Mouse (Mus musculus): ENCODE measurements around the gene Sltm. TPM values are rescaled to one million over a fixed set of nuclear protein-coding genes. Genes with fewer than 3 reads are reported as not detected.
"Not testable (repeated sequence)": the region's sequence is repeated elsewhere in the genome, so short reads cannot be mapped to it uniquely, and the experiment has no call there.

Sltm gene
- total and polyA plus RNA-seq, 2 experiments from 2014 or later: 43.9 to 51.1 TPM

DNA sequence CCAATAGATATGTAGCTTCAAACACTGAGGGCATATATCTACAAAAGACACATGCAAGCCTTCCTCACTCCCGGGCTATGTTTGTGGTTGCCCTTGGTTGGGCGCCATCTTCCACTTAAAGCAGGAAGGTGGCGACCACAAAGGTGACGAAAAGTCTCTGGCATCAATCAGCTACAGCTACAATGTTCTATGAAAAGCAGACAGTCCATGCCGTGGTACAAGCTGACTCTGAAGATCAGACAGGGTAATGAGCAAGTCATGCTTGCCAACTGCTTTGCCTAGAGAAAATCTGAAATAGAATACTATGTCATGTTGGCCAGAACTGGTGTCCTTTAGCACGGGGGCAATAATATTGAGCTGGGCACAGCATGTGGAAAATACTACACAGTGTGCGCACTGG, 18.2 kb upstream of the Sltm start:
- ATAC-seq (no peak), DNase-seq (no peak)
- Histone ChIP-seq H3K4me3 (ENCODE audit: low read depth, low read length) (no peak overlapping the region), H3K9me3 (ENCODE audit: low read length) (no peaks in the 10 kb centered on the region), H3K9ac (no peak overlapping the region), H3K4me1 (ENCODE audit: insufficient read depth) (no peaks in the 10 kb centered on the region), H3K27ac (ENCODE audit: low read depth, low read length) (no peak overlapping the region), H3K27me3 (ENCODE audit: insufficient read depth, low read length) (no peaks in the 10 kb centered on the region), H3K4me2 (ENCODE audit: low read depth) (no peak overlapping the region), H3K36me3 (ENCODE audit: insufficient read depth) (no peaks in the 10 kb centered on the region)
- WGBS: 91% methylated on average over 7 of the region's 7 CpGs
- no peak for TF ChIP-seq CTCF (IDR thresholded peaks at IDR 0.05; ENCODE audit: low read depth)

DNA sequence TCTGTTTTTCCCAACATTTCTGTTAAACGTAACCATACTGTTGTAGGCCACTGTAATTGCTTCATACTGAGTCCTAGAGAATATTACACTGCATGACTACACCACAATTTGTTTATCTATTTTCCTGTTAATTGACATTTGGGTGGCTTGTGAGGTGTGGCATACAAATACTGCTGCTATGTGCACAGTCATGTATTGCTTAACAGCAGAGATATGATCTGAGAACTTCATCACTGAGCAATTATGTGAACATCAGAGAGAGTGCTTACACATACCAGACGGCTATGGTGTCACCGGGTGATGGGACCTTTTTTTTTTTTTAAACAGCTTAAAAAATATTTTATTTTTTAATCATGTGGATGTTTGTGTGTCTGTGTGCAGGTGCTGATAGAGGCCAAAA, 9.2 kb upstream of the Sltm start:
- 89% methylated on average over 3 of the region's 3 CpGs for WGBS
- Histone ChIP-seq H3K4me3 (ENCODE audit: low read depth, low read length) (no peak overlapping the region), H3K4me1 (ENCODE audit: insufficient read depth) (no peaks in the 10 kb centered on the region), H3K4me2 (ENCODE audit: low read depth) (no peak overlapping the region), H3K36me3 (ENCODE audit: insufficient read depth) (no peaks in the 10 kb centered on the region), H3K9ac (no peak overlapping the region), H3K27me3 (ENCODE audit: insufficient read depth, low read length) (no peaks in the 10 kb centered on the region), H3K9me3 (ENCODE audit: low read length) (no peaks in the 10 kb centered on the region), H3K27ac (ENCODE audit: low read depth, low read length) (no peak overlapping the region)
- ATAC-seq (no peak), DNase-seq (no peak)
- no peak for TF ChIP-seq CTCF (IDR thresholded peaks at IDR 0.05; ENCODE audit: low read depth)

DNA sequence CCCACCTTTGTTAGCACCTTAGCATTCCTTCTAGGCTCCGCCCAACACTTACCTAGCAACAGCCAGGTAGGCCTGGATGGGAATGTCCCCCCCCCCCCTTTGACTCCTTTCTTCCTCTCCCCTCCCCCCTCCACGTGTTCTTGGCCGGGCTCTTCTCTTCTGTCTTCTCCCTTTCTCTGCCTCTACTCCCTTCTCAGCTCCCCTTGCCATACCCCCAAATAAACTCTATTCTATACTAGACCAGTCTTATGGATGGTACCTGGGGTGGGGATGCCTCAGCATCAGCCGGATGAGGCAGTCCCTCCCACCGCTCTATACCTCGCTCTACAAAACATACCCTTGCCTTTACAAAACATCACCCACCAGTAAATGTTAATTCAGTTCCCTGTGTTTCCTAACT, 970 bp upstream of the Sltm start:
- H3K36me3 ChIP-seq (ENCODE audit: insufficient read depth): no peaks in the 10 kb centered on the region
- TF ChIP-seq CTCF (IDR thresholded peaks at IDR 0.05; ENCODE audit: low read depth): no peak
- H3K9me3 ChIP-seq (ENCODE audit: low read length): no peaks in the 10 kb centered on the region
- H3K4me3 ChIP-seq (ENCODE audit: low read depth, low read length): peak overlapping the region; percentile 96
- ATAC-seq: no peak
- H3K9ac ChIP-seq: peak overlapping the region; percentile 96; the same call in 1 of the 2 replicates
- peaks cover 10% of the 10 kb centered on the region; the same call in 1 of the 2 replicates for H3K4me1 ChIP-seq (ENCODE audit: insufficient read depth)
- H3K27ac ChIP-seq (ENCODE audit: low read depth, low read length): no peak overlapping the region
- WGBS: 7% methylated on average over 6 of the region's 6 CpGs
- H3K4me2 ChIP-seq (ENCODE audit: low read depth): peak overlapping the region; percentile 78
- no peak for DNase-seq
- H3K27me3 ChIP-seq (ENCODE audit: insufficient read depth, low read length): no peaks in the 10 kb centered on the region

DNA sequence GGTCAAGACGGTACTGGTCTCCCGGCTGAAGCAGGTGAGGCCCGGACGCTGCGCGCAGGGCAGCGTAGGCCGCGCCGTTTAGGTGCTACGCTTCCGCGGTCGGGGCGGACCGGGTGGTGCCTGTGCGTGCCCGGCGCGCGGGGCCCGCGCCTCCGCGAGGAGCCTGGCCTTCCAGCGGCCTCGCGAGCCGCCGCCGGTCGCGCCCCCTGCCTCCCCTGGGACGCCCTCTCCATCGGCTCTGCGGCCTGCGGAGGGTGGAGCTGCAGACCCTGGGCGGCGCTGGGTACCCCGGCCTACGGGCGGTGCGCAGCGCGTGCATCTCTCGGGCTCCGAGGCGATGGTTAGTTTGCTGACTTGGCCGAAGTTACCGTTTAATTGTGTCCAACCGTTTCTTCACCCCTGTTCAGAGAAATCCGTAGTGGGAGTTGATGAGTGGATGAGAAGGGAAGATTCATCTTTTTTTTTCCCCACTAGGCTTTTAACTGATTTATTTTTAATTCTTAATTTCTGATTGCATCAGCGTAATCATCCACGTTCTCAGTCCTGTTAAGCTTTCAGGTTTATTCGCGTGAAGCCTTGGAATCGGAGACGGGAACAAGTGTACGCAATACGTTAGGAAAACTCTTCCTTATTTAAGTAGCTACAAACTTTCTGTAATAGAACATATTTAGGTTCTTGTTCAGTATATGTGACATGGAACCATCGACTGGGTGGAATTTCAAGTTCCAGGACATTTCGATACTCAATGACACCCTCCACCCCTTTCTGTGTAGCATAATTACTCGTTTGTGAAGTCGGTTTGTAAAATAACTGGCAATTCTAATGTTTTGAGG, 710 bp downstream of the Sltm start:
- Histone ChIP-seq H3K27ac (ENCODE audit: low read depth, low read length) (peak overlapping the region; percentile 99), H3K4me1 (ENCODE audit: insufficient read depth) (peaks cover 10% of the 10 kb centered on the region; the same call in 1 of the 2 replicates), H3K27me3 (ENCODE audit: insufficient read depth, low read length) (no peaks in the 10 kb centered on the region), H3K4me3 (ENCODE audit: low read depth, low read length) (peak overlapping the region; percentile 96), H3K9ac (peak overlapping the region; percentile 96), H3K4me2 (ENCODE audit: low read depth) (peak overlapping the region; percentile 78), H3K36me3 (ENCODE audit: insufficient read depth) (peaks cover 4% of the 10 kb centered on the region), H3K9me3 (ENCODE audit: low read length) (no peaks in the 10 kb centered on the region)
- DNase-seq (no peak), ATAC-seq (peak; percentile 64)
- 2% methylated on average over 61 of the region's 64 CpGs for WGBS
- TF ChIP-seq CTCF (IDR thresholded peaks at IDR 0.05; ENCODE audit: low read depth): peak; percentile 8; the same call in 1 of the 2 replicates

DNA sequence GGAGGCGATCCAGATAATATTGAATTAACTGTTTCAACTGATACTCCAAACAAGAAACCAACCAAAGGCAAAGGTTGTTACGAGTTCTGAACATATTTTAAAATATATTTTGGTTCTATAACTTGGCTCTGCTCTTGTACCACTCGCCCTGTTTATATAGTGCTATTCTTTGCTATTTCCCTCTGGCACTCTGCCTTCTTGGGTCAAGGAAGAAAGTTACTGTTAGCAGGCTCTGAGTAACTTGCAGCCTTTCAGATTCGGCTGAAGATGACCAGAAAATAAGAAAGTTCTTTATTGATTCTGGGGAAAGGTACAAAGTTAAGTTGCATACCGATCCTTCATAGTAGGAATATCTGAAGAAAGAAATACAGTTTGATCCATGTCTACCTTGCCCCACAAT, 1.4 kb downstream of the Sltm start:
- ATAC-seq (no peak), DNase-seq (no peak)
- H3K4me1 ChIP-seq (ENCODE audit: insufficient read depth): peaks cover 10% of the 10 kb centered on the region; the same call in 1 of the 2 replicates
- TF ChIP-seq CTCF (IDR thresholded peaks at IDR 0.05; ENCODE audit: low read depth): no peak
- no peak overlapping the region for H3K27ac ChIP-seq (ENCODE audit: low read depth, low read length)
- peaks cover 5% of the 10 kb centered on the region for H3K36me3 ChIP-seq (ENCODE audit: insufficient read depth)
- H3K4me2 ChIP-seq (ENCODE audit: low read depth): peak overlapping the region; percentile 78
- H3K9ac ChIP-seq: no peak overlapping the region
- H3K4me3 ChIP-seq (ENCODE audit: low read depth, low read length): peak overlapping the region; percentile 96; the same call in 1 of the 2 replicates
- WGBS: 54% methylated on average over 5 of the region's 5 CpGs
- no peaks in the 10 kb centered on the region for H3K9me3 ChIP-seq (ENCODE audit: low read length)
- no peaks in the 10 kb centered on the region for H3K27me3 ChIP-seq (ENCODE audit: insufficient read depth, low read length)

DNA sequence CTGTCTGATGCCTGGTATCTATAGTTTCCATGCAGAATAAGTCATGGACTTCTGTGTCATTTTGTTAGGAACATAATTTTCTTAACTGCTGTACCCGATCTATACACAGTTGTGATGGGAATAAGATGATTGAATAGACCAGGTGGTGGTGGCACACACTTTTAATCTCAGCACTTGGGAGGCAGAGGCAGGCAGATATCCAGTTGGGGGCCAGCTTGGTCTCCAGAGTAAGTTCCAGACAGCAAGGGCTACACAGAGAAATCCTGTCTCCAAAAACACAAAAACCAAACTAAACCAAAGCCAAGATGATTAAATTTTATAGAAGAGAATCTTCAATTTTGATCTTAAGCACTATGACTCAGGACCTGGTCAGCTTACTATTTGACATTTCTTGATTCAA, 2.3 kb downstream of the Sltm start:
- no peak overlapping the region for H3K27ac ChIP-seq (ENCODE audit: low read depth, low read length)
- no peak overlapping the region for H3K4me2 ChIP-seq (ENCODE audit: low read depth)
- peaks cover 5% of the 10 kb centered on the region for H3K36me3 ChIP-seq (ENCODE audit: insufficient read depth)
- WGBS: 78% methylated on average over 1 of the region's 1 CpGs
- no peaks in the 10 kb centered on the region for H3K27me3 ChIP-seq (ENCODE audit: insufficient read depth, low read length)
- no peak for ATAC-seq
- no peak for TF ChIP-seq CTCF (IDR thresholded peaks at IDR 0.05; ENCODE audit: low read depth)
- H3K4me3 ChIP-seq (ENCODE audit: low read depth, low read length): no peak overlapping the region
- H3K9me3 ChIP-seq (ENCODE audit: low read length): no peaks in the 10 kb centered on the region
- H3K4me1 ChIP-seq (ENCODE audit: insufficient read depth): peaks cover 10% of the 10 kb centered on the region; the same call in 1 of the 2 replicates
- no peak for DNase-seq
- no peak overlapping the region for H3K9ac ChIP-seq

DNA sequence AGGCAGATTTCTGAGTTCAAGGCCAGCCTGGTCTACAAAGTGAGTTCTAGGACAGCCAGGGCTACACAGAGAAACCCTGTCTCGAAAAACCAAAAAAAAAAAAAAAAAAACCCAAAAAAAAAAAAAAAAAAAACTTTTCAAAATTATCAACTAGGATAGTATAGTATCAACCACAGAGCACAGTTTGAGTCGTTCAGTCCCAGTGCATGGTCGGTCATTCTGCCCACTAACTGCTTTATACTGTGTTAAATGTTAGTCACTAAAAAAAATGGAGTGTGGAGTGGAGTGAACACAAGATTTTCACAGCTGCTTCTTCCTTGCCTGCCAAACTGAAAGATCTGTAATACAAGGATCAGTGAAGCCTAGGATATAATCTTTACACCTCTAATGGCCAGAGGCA, 4.0 kb downstream of the Sltm start:
- not testable (repeated sequence) for H3K27ac ChIP-seq (ENCODE audit: low read depth, low read length); H3K4me3 ChIP-seq (ENCODE audit: low read depth, low read length); H3K9ac ChIP-seq; H3K4me1 ChIP-seq (ENCODE audit: insufficient read depth); H3K27me3 ChIP-seq (ENCODE audit: insufficient read depth, low read length); H3K9me3 ChIP-seq (ENCODE audit: low read length); H3K36me3 ChIP-seq (ENCODE audit: insufficient read depth); DNase-seq; H3K4me2 ChIP-seq (ENCODE audit: low read depth); ATAC-seq
- WGBS: 75% methylated on average over 3 of the region's 3 CpGs
